Mouse (Mus musculus) stomach, embryonic 15.5 days (tissue): ENCODE data around the gene Cntnap2. TPM values are rescaled to one million over a fixed set of nuclear protein-coding genes. Genes with fewer than 3 reads are reported as not detected.

Source experiments
- ATAC-seq: fragments of 200-750 bp; cut with Nextera tagmentation; 2 replicates; pipeline ENCODE4 v1.8.0; 2017; ENCODE audit warnings: low read depth, moderate number of reproducible peaks, moderate TSS enrichment; ENCODE audit not compliant: insufficient read depth, low FRiP score
- H3K27ac ChIP-seq: fragments of 300-500 bp; sonication (generic); 2 replicates; pipeline ENCODE4 v1.5.1; 2015; ENCODE audit warnings: mild to moderate bottlenecking, inconsistent platforms
- H3K27me3 ChIP-seq: fragments of 300-500 bp; sonication (generic); replicated peaks from 2 replicates; pipeline ENCODE4 v1.6.1; 2015; ENCODE audit warnings: inconsistent platforms
- H3K36me3 ChIP-seq: fragments of 300-500 bp; sonication (generic); 2 replicates; pipeline ENCODE4 v1.6.1; 2015; ENCODE audit warnings: inconsistent platforms
- H3K4me1 ChIP-seq: fragments of 300-500 bp; sonication (generic); 2 replicates; pipeline ENCODE4 v1.6.1; 2015; ENCODE audit warnings: inconsistent platforms
- H3K4me2 ChIP-seq: fragments of 300-500 bp; sonication (generic); 2 replicates; pipeline ENCODE4 v1.6.1; 2015; ENCODE audit warnings: mild to moderate bottlenecking, inconsistent platforms
- H3K4me3 ChIP-seq: fragments of 300-500 bp; sonication (generic); replicated peaks from 2 replicates; pipeline ENCODE4 v1.5.1; 2015; ENCODE audit warnings: inconsistent platforms
- H3K9ac ChIP-seq: fragments of 300-500 bp; sonication (generic); 2 replicates; pipeline ENCODE4 v1.6.1; 2015; ENCODE audit warnings: inconsistent platforms
- H3K9me3 ChIP-seq: fragments of 300-500 bp; sonication (generic); 2 replicates; pipeline ENCODE4 v1.6.1; 2016; ENCODE audit warnings: inconsistent platforms
- WGBS: fragments of 180-500 bp; shearing (Covaris S2); methylation state at CpG from one replicate; pipeline ENCODE4 v1.1.7; 2015; 5-methylcytosine and 5-hydroxymethylcytosine counted together
- polyA plus RNA-seq: library from polyadenylated mRNA; unstranded; fragments of >200 nt; fragmentation: Nextera tagmentation; extraction: Ambion mirVana; gene quantifications from 2 replicates; pipeline ENCODE4 v1.2.1, GENCODE M21; 2015

Cntnap2 gene
- polyA plus RNA-seq, 1 experiment from 2014 or later, result 1.7 TPM

GRCm38 (mm10) chr6:46612872-46613271, 1553.7 kb downstream of the Cntnap2 start:
- no peak for ATAC-seq
- H3K36me3 ChIP-seq, result no peaks in the 10 kb centered on the region
- no peak overlapping the region for H3K9ac ChIP-seq
- H3K4me3 ChIP-seq, result no peak overlapping the region
- no peak overlapping the region for H3K27ac ChIP-seq
- no peaks in the 10 kb centered on the region for H3K9me3 ChIP-seq
- 84% methylated on average over 3 of the region's 3 CpGs for WGBS
- no peaks in the 10 kb centered on the region for H3K4me1 ChIP-seq
- H3K27me3 ChIP-seq, result no peaks in the 10 kb centered on the region
- H3K4me2 ChIP-seq, result no peak overlapping the region

GRCm38 (mm10) chr6:46669018-46669417, 1609.9 kb downstream of the Cntnap2 start:
- Histone ChIP-seq H3K9me3 (no peaks in the 10 kb centered on the region), H3K4me3 (no peak overlapping the region), H3K27ac (no peak overlapping the region), H3K36me3 (no peaks in the 10 kb centered on the region), H3K27me3 (no peaks in the 10 kb centered on the region), H3K9ac (no peak overlapping the region), H3K4me1 (no peaks in the 10 kb centered on the region), H3K4me2 (no peak overlapping the region)
- 76% methylated on average over 1 of the region's 1 CpGs for WGBS
- no peak for ATAC-seq

- 78% methylated on average over 2 of the region's 2 CpGs for WGBS
- Histone ChIP-seq H3K4me2 (no peak overlapping the region), H3K36me3 (no peaks in the 10 kb centered on the region), H3K4me1 (no peaks in the 10 kb centered on the region), H3K9ac (no peak overlapping the region), H3K27ac (no peak overlapping the region), H3K4me3 (no peak overlapping the region), H3K27me3 (no peaks in the 10 kb centered on the region), H3K9me3 (no peaks in the 10 kb centered on the region)
- ATAC-seq, result no peak
Observed at GRCm38 (mm10) chr6:46675081-46675480, 1615.9 kb downstream of the Cntnap2 start.

GRCm38 (mm10) chr6:46675621-46676020, 1616.5 kb downstream of the Cntnap2 start:
- H3K4me1 ChIP-seq, result no peaks in the 10 kb centered on the region
- WGBS, result 83% methylated on average over 4 of the region's 4 CpGs
- H3K4me2 ChIP-seq, result no peak overlapping the region

GRCm38 (mm10) chr6:46696187-46696586, 1637.0 kb downstream of the Cntnap2 start:
- H3K27me3 ChIP-seq, result no peaks in the 10 kb centered on the region
- no peak overlapping the region for H3K27ac ChIP-seq
- H3K36me3 ChIP-seq, result no peaks in the 10 kb centered on the region
- WGBS, result 67% methylated on average over 1 of the region's 1 CpGs
- no peak overlapping the region for H3K4me3 ChIP-seq
- H3K4me2 ChIP-seq, result no peak overlapping the region
- H3K9me3 ChIP-seq, result no peaks in the 10 kb centered on the region
- no peak overlapping the region for H3K9ac ChIP-seq
- no peak for ATAC-seq
- H3K4me1 ChIP-seq, result no peaks in the 10 kb centered on the region

More at GRCm38 (mm10) chr6:46675621-46676020, 1616.5 kb downstream of the Cntnap2 start:
- Histone ChIP-seq H3K9ac (no peak overlapping the region), H3K27ac (no peak overlapping the region), H3K9me3 (no peaks in the 10 kb centered on the region), H3K27me3 (no peaks in the 10 kb centered on the region), H3K36me3 (no peaks in the 10 kb centered on the region), H3K4me3 (no peak overlapping the region)
- no peak for ATAC-seq

GRCm38 (mm10) chr6:46699343-46699742, 1640.2 kb downstream of the Cntnap2 start:
- no peak overlapping the region for H3K27ac ChIP-seq
- no peak overlapping the region for H3K9ac ChIP-seq
- H3K4me2 ChIP-seq, result no peak overlapping the region
- H3K4me3 ChIP-seq, result no peak overlapping the region
- H3K27me3 ChIP-seq, result no peaks in the 10 kb centered on the region
- WGBS, result 83% methylated on average over 2 of the region's 2 CpGs
- no peaks in the 10 kb centered on the region for H3K4me1 ChIP-seq
- no peak for ATAC-seq
- H3K36me3 ChIP-seq, result no peaks in the 10 kb centered on the region
- H3K9me3 ChIP-seq, result no peaks in the 10 kb centered on the region

DNA sequence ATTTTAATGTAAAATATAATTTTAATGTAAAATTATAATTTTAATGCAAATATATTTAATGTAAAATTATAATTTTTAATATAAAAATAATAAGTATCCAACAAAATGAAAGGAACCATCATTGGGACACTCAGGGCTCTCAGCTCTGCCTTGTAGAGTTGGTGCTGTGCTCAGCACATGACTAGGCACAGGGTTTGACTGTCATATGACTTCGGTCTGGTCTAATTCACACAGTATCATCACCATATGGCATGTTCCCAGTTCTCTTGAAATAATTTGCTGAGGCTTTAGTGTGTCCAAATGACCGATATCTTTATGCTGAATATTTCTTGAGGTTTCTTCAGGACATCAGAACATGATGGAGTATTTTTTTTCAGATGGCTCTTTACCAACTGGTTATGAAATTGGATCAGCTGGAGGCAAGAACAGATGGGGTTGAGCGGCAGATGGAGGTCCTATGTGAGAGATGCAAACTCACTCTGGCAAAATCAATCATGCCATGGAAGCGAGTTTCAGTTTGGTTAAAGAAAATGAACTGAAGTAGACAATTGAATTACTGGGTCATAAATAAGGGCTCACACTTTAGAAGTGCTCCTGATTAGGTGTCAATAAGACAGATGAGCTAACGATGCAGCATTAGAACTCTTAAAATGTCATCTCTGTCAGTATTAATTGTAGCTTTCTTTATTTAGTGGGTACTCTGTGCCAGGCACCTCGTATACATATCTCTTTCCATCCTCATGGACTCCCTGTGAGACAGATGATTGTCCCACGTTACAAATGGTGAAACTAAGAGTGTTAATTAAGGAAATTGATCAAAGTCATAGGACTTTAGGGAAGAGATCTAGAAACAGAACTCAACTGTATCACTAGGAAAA, 1645.4 kb downstream of the Cntnap2 start:
- ATAC-seq, result no peak
- H3K4me1 ChIP-seq, result no peaks in the 10 kb centered on the region
- H3K9me3 ChIP-seq, result no peaks in the 10 kb centered on the region
- H3K4me3 ChIP-seq, result no peak overlapping the region
- 58% methylated on average over 7 of the region's 7 CpGs for WGBS
- H3K4me2 ChIP-seq, result no peak overlapping the region
- no peaks in the 10 kb centered on the region for H3K27me3 ChIP-seq
- H3K36me3 ChIP-seq, result no peaks in the 10 kb centered on the region
- no peak overlapping the region for H3K27ac ChIP-seq
- no peak overlapping the region for H3K9ac ChIP-seq

GRCm38 (mm10) chr6:46705926-46706325, 1646.8 kb downstream of the Cntnap2 start:
- H3K4me2 ChIP-seq, result no peak overlapping the region
- no peaks in the 10 kb centered on the region for H3K9me3 ChIP-seq
- no peaks in the 10 kb centered on the region for H3K27me3 ChIP-seq
- no peaks in the 10 kb centered on the region for H3K36me3 ChIP-seq
- no peak for ATAC-seq
- H3K9ac ChIP-seq, result no peak overlapping the region
- no peak overlapping the region for H3K27ac ChIP-seq
- no peaks in the 10 kb centered on the region for H3K4me1 ChIP-seq
- H3K4me3 ChIP-seq, result no peak overlapping the region
- WGBS, result 84% methylated on average over 3 of the region's 3 CpGs

DNA sequence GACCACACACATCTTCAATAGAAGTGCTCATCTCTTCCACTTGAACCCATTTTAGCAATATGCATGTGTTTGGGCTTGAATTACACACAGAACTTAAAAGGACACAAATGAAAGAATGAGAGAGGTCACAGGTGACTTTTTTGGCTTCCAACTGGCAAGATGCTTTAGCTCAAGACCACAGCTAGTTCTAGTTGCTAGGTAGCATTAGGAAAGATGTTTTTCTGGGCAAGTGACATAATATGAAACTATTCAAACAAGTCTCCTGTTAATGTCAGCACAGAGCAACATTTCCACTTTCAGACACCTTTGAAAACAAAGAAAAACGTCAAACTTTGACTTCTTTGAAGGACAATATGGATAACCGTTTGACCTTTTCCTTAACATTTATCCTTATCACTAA, 1657.4 kb downstream of the Cntnap2 start:
- Histone ChIP-seq H3K27me3 (no peaks in the 10 kb centered on the region), H3K27ac (no peak overlapping the region), H3K4me2 (no peak overlapping the region), H3K9ac (no peak overlapping the region), H3K4me1 (no peaks in the 10 kb centered on the region), H3K4me3 (no peak overlapping the region), H3K9me3 (no peaks in the 10 kb centered on the region), H3K36me3 (no peaks in the 10 kb centered on the region)
- ATAC-seq, result no peak
- 33% methylated on average over 2 of the region's 2 CpGs for WGBS

GRCm38 (mm10) chr6:46733794-46734193, 1674.6 kb downstream of the Cntnap2 start:
- H3K9me3 ChIP-seq, result no peaks in the 10 kb centered on the region
- no peak overlapping the region for H3K4me3 ChIP-seq
- H3K27me3 ChIP-seq, result no peaks in the 10 kb centered on the region
- no peak overlapping the region for H3K27ac ChIP-seq
- H3K4me2 ChIP-seq, result no peak overlapping the region
- H3K9ac ChIP-seq, result no peak overlapping the region
- ATAC-seq, result no peak
- H3K36me3 ChIP-seq, result no peaks in the 10 kb centered on the region
- no peaks in the 10 kb centered on the region for H3K4me1 ChIP-seq

DNA sequence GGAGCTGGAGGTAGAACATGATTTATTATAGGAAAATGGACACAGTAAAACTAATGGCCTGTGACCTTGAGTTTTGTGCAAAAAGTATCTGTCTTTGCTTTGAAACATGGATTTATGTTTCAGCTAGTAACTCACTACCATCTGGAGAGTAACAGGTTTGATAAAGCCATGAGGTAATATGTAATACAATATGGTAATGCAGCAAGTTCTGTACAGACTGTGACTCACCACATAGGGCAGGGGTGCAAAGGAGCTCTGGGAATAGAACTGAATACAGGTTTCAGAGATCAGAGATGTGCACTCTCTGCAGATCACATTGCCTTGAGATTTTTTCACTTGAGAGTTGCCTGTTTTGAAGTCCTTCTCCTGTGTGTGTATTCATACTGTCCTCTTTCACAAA, 1689.3 kb downstream of the Cntnap2 start:
- Histone ChIP-seq H3K9ac (no peak overlapping the region), H3K4me3 (no peak overlapping the region), H3K36me3 (no peaks in the 10 kb centered on the region), H3K9me3 (no peaks in the 10 kb centered on the region), H3K27ac (no peak overlapping the region), H3K27me3 (no peaks in the 10 kb centered on the region), H3K4me1 (no peaks in the 10 kb centered on the region), H3K4me2 (no peak overlapping the region)
- ATAC-seq, result no peak

GRCm38 (mm10) chr6:46763481-46763880, 1704.3 kb downstream of the Cntnap2 start:
- WGBS, result 87% methylated on average over 3 of the region's 3 CpGs
- no peak overlapping the region for H3K27ac ChIP-seq
- no peaks in the 10 kb centered on the region for H3K4me1 ChIP-seq
- H3K36me3 ChIP-seq, result no peaks in the 10 kb centered on the region
- no peaks in the 10 kb centered on the region for H3K9me3 ChIP-seq
- no peak overlapping the region for H3K4me2 ChIP-seq
- ATAC-seq, result no peak
- H3K27me3 ChIP-seq, result no peaks in the 10 kb centered on the region
- no peak overlapping the region for H3K4me3 ChIP-seq
- H3K9ac ChIP-seq, result no peak overlapping the region

DNA sequence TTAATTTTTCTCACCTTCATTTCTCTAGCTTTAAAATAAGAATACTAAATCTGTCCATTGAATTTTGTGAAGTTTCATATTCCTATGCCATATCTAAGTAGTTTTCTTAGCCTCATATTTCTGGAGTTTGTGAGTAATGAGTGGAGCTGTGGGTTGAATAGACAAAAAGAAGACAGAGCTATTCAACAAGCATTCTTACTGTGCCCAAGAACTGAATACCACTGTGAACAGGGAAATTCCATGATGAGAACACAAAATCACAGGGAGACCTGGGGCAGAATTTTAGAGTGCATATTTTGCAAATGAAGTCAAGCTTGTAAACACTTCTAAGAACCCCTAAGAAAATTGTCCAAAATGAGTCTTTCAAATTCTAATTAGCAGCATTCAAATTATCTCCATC, 1715.4 kb downstream of the Cntnap2 start:
- no peak overlapping the region for H3K9ac ChIP-seq
- H3K36me3 ChIP-seq, result no peaks in the 10 kb centered on the region
- H3K4me2 ChIP-seq, result no peak overlapping the region
- no peaks in the 10 kb centered on the region for H3K27me3 ChIP-seq
- H3K9me3 ChIP-seq, result no peaks in the 10 kb centered on the region
- no peaks in the 10 kb centered on the region for H3K4me1 ChIP-seq
- ATAC-seq, result no peak
- no peak overlapping the region for H3K4me3 ChIP-seq
- H3K27ac ChIP-seq, result no peak overlapping the region
